Mouse (Mus musculus) G1E (cell line): ENCODE measurements around the gene Gnat1.

Experiments used
- CTCF ChIP-seq: IDR thresholded peaks from 2 replicates; pipeline ENCODE4 v1.5.1; 2012; ENCODE audit warnings: low read depth, low read length, inconsistent platforms, mixed read lengths
- GATA1 ChIP-seq: IDR thresholded peaks from 2 replicates; pipeline ENCODE4 v1.6.1; 2012; ENCODE audit warnings: borderline replicate concordance, low read length, inconsistent platforms, mixed read lengths
- GATA2 ChIP-seq: IDR thresholded peaks from 2 replicates; pipeline ENCODE4 v1.6.1; 2012; ENCODE audit warnings: low read depth, low read length, inconsistent platforms, borderline replicate concordance
- POLR2AphosphoS5 ChIP-seq: IDR thresholded peaks from 2 replicates; pipeline ENCODE4 v1.6.1; 2012; ENCODE audit warnings: low read depth, low read length, inconsistent platforms; ENCODE audit not compliant: insufficient replicate concordance
- TAL1 ChIP-seq: conservative IDR thresholded peaks from 2 replicates; pipeline ENCODE4 v1.6.1; 2012; ENCODE audit warnings: low read depth, low read length, inconsistent platforms, mixed read lengths

- TF ChIP-seq CTCF: no peak
- TF ChIP-seq TAL1: no peak
- TF ChIP-seq POLR2AphosphoS5: no peak
- no peak for TF ChIP-seq GATA1
- no peak for TF ChIP-seq GATA2
Observed at GRCm38 (mm10) chr9:107650225-107650624, 29.3 kb downstream of the Gnat1 start.
